Mouse (Mus musculus) NIH3T3 (cell line): Measurements from ENCODE around the gene Engase.

Experiments used
- DNase-seq: peaks from one replicate; pipeline ENCODE4 v3.0.0-alpha.2; 2012; ENCODE audit warnings: low read depth

The Engase gene

DNA sequence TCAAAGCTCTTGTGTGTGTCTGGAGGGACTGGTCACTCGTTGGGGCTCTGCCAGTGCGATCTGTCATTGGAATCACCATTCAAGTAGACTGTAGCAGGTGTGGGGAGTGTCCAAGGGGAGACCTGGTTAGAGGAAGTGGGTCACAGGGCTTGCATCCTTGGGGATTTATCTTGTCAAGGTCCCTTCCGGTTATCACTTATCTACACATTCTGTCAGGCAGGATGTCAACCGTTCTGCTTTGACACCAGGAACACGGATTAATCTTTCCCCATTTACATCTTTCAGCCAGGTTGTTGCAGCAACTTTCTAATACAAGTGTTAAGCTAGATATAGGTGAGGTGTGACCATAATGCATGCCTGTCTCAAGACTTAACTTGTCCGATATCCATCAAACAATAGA, 20.8 kb upstream of the Engase start:
- DNase-seq: no peak

GRCm38 (mm10) chr11:118456937-118457336, 19.7 kb upstream of the Engase start:
- DNase-seq: peak; percentile 42

DNA sequence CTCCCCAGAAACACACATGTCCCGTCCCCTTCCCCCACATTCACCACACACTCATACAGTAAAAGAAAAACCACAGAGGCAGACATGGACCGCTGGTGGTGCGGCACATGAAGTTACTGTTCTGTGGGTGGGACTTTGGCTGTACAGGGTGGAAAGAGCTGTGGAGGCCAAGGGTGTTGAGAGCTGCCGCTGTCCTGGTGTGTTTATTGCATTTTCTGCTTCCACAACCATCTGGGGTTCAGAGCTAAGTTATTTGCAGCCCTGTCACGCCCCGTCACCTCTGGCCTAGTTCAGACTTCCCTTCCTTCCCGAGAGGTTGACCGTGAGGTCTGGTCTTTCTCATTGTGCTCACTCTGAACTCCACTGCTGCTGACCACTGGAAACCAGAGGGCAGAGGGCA, 17.6 kb upstream of the Engase start:
- DNase-seq: no peak

DNA sequence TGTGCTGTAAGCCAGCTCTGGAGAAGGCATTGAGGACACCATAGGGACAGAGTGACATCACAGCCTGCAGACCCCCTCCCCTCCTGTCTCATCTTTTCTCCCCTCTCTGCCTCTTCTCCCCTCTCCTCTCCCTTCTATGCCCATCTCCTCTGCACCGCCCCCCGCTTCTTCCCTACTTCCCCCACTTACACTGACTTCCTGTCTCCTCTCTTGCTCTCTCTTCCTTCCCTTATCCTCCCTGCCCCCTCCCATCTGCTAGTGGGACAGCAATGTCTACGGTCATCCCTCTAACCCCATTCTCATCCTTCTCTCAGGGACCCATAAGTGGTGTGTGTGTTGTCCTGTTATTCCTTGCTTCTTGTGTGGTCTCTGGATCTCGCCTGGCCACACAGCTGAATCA, 17.1 kb upstream of the Engase start:
- DNase-seq: no peak

- peak; percentile 48 for DNase-seq
Measured at GRCm38 (mm10) chr11:118460280-118460679, 16.3 kb upstream of the Engase start.

GRCm38 (mm10) chr11:118467441-118468035, 9.1 kb upstream of the Engase start:
- DNase-seq: no peak

- DNase-seq: no peak
Measured at GRCm38 (mm10) chr11:118469509-118470160, 7.0 kb upstream of the Engase start.

- no peak for DNase-seq
Measured at GRCm38 (mm10) chr11:118470234-118470966, 6.2 kb upstream of the Engase start.

GRCm38 (mm10) chr11:118471676-118472075, 5.0 kb upstream of the Engase start:
- no peak for DNase-seq

GRCm38 (mm10) chr11:118473161-118473560, 3.5 kb upstream of the Engase start:
- DNase-seq: no peak

GRCm38 (mm10) chr11:118473842-118474500, 2.7 kb upstream of the Engase start:
- no peak for DNase-seq

GRCm38 (mm10) chr11:118475496-118476083, 1.0 kb upstream of the Engase start:
- no peak for DNase-seq

GRCm38 (mm10) chr11:118479776-118480175, 3.1 kb downstream of the Engase start:
- no peak for DNase-seq

- DNase-seq: no peak
Measured at GRCm38 (mm10) chr11:118481231-118481630, 4.6 kb downstream of the Engase start.

DNA sequence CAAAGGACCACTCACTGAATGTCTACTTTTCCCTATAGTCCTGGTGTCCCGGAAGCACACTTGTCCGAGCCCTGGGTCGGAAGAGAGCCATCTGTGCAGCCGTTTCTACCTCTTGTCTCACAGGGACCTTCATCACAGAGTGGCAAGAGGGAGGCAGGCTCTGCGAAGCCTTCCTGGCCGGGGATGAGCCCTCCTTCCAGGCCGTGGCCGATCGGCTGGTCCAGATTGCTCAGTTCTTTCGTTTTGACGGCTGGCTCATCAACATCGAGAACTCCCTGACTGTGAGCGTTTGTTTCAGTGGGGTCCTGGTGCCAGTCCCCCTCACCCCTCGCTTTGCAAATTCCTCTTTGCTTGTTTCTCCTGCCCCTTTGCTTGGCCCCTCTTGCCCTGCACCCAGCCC, 5.1 kb downstream of the Engase start:
- DNase-seq: no peak

DNA sequence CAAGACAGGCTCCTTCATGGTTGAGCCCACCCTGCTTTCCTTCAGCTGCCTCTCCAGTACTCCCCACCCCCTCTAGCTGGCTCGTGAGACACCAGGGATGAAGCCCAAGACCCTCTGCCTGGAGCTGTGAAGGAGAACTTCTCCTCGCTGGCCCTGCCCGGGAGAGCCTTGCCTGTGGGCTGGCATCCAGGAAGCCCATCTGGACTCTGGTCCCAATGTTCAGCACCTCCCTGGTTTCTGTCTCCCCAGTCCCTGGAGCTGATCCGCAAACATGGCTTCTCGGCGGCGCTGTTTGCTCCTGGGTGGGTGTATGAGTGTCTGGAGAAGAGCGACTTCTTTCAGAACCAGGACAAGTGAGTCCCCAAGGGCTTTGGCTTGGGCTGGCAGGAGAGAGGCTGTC, 7.5 kb downstream of the Engase start:
- no peak for DNase-seq

GRCm38 (mm10) chr11:118485338-118485737, 8.7 kb downstream of the Engase start:
- DNase-seq: no peak

GRCm38 (mm10) chr11:118485780-118486179, 9.2 kb downstream of the Engase start:
- no peak for DNase-seq

- no peak for DNase-seq
Measured at GRCm38 (mm10) chr11:118486281-118486680, 9.7 kb downstream of the Engase start.

- DNase-seq: no peak
Measured at GRCm38 (mm10) chr11:118486881-118487772, 10.5 kb downstream of the Engase start.

DNA sequence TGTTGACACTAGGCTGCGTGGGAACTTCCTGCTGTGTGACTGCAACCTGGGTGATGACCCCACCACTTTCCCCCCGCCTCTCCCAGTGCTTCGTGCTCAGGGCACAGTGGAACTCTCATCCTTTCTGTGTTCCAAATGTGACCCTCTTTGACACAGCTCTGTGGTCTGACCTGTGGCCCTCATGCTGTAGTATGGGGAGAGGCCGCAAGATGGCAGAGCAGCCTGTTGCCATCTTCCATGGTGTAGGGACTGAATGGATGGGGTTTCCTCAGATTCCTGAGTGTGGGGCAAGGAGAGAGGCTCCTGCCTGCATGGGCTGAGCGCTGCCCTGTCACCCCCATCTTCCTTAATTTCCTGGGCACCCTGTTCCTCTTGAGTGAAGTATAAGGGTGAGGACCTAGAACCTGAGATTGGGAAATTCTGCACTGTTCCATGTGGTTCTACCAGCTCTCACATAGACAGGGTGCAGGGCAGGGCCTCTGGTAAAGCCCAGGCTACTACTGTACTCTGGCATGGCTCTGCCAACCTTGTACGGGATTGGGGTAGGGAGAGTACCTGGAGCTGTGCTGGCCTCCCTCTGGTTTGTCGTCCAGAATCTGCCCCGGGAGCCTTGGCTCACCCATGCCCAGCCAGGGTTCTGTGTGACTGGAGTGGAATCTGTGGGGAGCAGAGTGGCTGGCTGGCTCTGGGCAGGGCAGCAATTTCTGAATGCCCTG, 11.7 kb downstream of the Engase start:
- DNase-seq: peak; percentile 34
